8 mouse cellular contexts compared by ENCODE assay signal in genomic region chr17:88255744-88256598, GRCm38 (mm10).
DNase-seq lines count a peak whose midpoint lies in the region; ATAC-seq and TF ChIP-seq lines count a peak whose summit lies in the region.

No protein-coding gene starts in this region.

- no peaks in the 10 kb centered on the region for H3K79me2 ChIP-seq in myocyte (ENCODE audit: control insufficient read depth, insufficient read depth)

- H3K36me3 ChIP-seq in embryonic facial prominence, embryonic 15.5 days: no peaks in the 10 kb centered on the region
- no peaks in the 10 kb centered on the region for H3K36me3 ChIP-seq in heart, embryonic 13.5 days
- H3K36me3 ChIP-seq in kidney, embryonic 16.5 days (ENCODE audit: insufficient read depth, low read length): no peaks in the 10 kb centered on the region
- H3K36me3 ChIP-seq in liver, embryonic 11.5 days (ENCODE audit: control insufficient read depth, insufficient read depth, low read length): no peaks in the 10 kb centered on the region
- no peaks in the 10 kb centered on the region for H3K36me3 ChIP-seq in myocyte (ENCODE audit: control insufficient read depth, insufficient read depth)

- WGBS in embryonic facial prominence, embryonic 15.5 days: under 1% methylated on average over 40 of the region's 40 CpGs
- WGBS in heart, embryonic 13.5 days: under 1% methylated on average over 40 of the region's 40 CpGs
- 0% methylated on average over 40 of the region's 40 CpGs for WGBS in kidney, embryonic 16.5 days
- under 1% methylated on average over 40 of the region's 40 CpGs for WGBS in liver, embryonic 11.5 days

- peak overlapping the region; percentile 36 for H3ac ChIP-seq in myocyte (ENCODE audit: control insufficient read depth, insufficient read length)

- peak overlapping the region; percentile 77 for H3K9ac ChIP-seq in embryonic facial prominence, embryonic 15.5 days
- H3K9ac ChIP-seq in heart, embryonic 13.5 days: peak overlapping the region; percentile 94
- peak overlapping the region; percentile 92 for H3K9ac ChIP-seq in kidney, embryonic 16.5 days (replicated peaks; ENCODE audit: low read length)
- peak overlapping the region; percentile 72 for H3K9ac ChIP-seq in liver, embryonic 11.5 days (ENCODE audit: low read depth, low read length)

- ATAC-seq in embryonic facial prominence, embryonic 15.5 days (ENCODE audit: insufficient number of reproducible peaks, low FRiP score, low TSS enrichment, low read depth): peak; percentile 76
- ATAC-seq in heart, embryonic 13.5 days (ENCODE audit: extremely low read depth, insufficient number of reproducible peaks, low FRiP score, low TSS enrichment): 0 out of 2 replicates have a peak, but pooled peaks have one; percentile 24
- peak; percentile 83 for ATAC-seq in kidney, embryonic 16.5 days (ENCODE audit: low FRiP score, low TSS enrichment)
- ATAC-seq in liver, embryonic 11.5 days (replicated peaks; ENCODE audit: low FRiP score): peak; percentile 62

- H3K9me3 ChIP-seq in embryonic facial prominence, embryonic 15.5 days (replicated peaks): no peaks in the 10 kb centered on the region
- H3K9me3 ChIP-seq in heart, embryonic 13.5 days: no peaks in the 10 kb centered on the region
- no peaks in the 10 kb centered on the region for H3K9me3 ChIP-seq in kidney, embryonic 16.5 days (ENCODE audit: low read length)
- H3K9me3 ChIP-seq in liver, embryonic 11.5 days (ENCODE audit: control insufficient read depth, low read length): no peaks in the 10 kb centered on the region

- peak overlapping the region; percentile 84 for H3K4me2 ChIP-seq in embryonic facial prominence, embryonic 15.5 days (replicated peaks)
- H3K4me2 ChIP-seq in heart, embryonic 13.5 days: peak overlapping the region; percentile 95
- H3K4me2 ChIP-seq in kidney, embryonic 16.5 days (replicated peaks; ENCODE audit: low read depth, low read length): peak overlapping the region; percentile 96
- peak overlapping the region; percentile 100 for H3K4me2 ChIP-seq in liver, embryonic 11.5 days
- peak overlapping the region; percentile 92 for H3K4me2 ChIP-seq in myocyte (ENCODE audit: low read depth)

- H3K27me3 ChIP-seq in embryonic facial prominence, embryonic 15.5 days: no peaks in the 10 kb centered on the region
- H3K27me3 ChIP-seq in heart, embryonic 13.5 days (replicated peaks): no peaks in the 10 kb centered on the region
- no peaks in the 10 kb centered on the region for H3K27me3 ChIP-seq in kidney, embryonic 16.5 days (ENCODE audit: insufficient read depth, low read length)
- no peaks in the 10 kb centered on the region for H3K27me3 ChIP-seq in liver, embryonic 11.5 days (replicated peaks; ENCODE audit: control insufficient read depth, insufficient read depth, low read length)
- H3K27me3 ChIP-seq in myocyte (ENCODE audit: control insufficient read depth, insufficient read depth, insufficient read length): no peaks in the 10 kb centered on the region

- peak overlapping the region; percentile 58 for H3K4me3 ChIP-seq in bone marrow macrophage, adult 2 months (ENCODE audit: insufficient read depth, low read length)
- peak overlapping the region; percentile 58 for H3K4me3 ChIP-seq in embryonic facial prominence, embryonic 15.5 days (replicated peaks)
- peak overlapping the region; percentile 78 for H3K4me3 ChIP-seq in heart, embryonic 13.5 days
- H3K4me3 ChIP-seq in kidney, embryonic 16.5 days (ENCODE audit: low read length): peak overlapping the region; percentile 65
- peak overlapping the region; percentile 65 for H3K4me3 ChIP-seq in liver, embryonic 11.5 days (ENCODE audit: low read depth, low read length)
- peak overlapping the region; percentile 58 for H3K4me3 ChIP-seq in myocyte

- DNase-seq in CD4-positive helper T cell, adult 2 months (ENCODE audit: low read depth, low spot score): peak; percentile 73
- peak; percentile 78 for DNase-seq in liver, embryonic 11.5 days (ENCODE audit: low spot score)
- peak; percentile 56 to 82 for DNase-seq in spleen, postnatal 4 days (ENCODE audit: low spot score in 2 of 2)

- peaks cover 4% of the 10 kb centered on the region; the same call in 1 of the 2 replicates for H3K4me1 ChIP-seq in bone marrow macrophage, adult 2 months (ENCODE audit: control insufficient read depth, insufficient read depth, low read length)
- H3K4me1 ChIP-seq in embryonic facial prominence, embryonic 15.5 days: peaks cover 20% of the 10 kb centered on the region
- peaks cover 21% of the 10 kb centered on the region for H3K4me1 ChIP-seq in heart, embryonic 13.5 days
- H3K4me1 ChIP-seq in kidney, embryonic 16.5 days (ENCODE audit: insufficient read depth, low read length): peaks cover 12% of the 10 kb centered on the region
- 0 out of 2 replicates have a peak, but pooled peaks cover 3% of the 10 kb centered on the region for H3K4me1 ChIP-seq in liver, embryonic 11.5 days (replicated peaks; ENCODE audit: control insufficient read depth, insufficient read depth, low read length)

- no peak overlapping the region for H3K27ac ChIP-seq in bone marrow macrophage, adult 2 months (ENCODE audit: insufficient read depth, low read depth, low read length)
- peak overlapping the region; percentile 98 for H3K27ac ChIP-seq in embryonic facial prominence, embryonic 15.5 days (replicated peaks)
- H3K27ac ChIP-seq in heart, embryonic 13.5 days (replicated peaks): peak overlapping the region; percentile 93
- H3K27ac ChIP-seq in kidney, embryonic 16.5 days (ENCODE audit: low read length): peak overlapping the region; percentile 93
- peak overlapping the region; percentile 62 for H3K27ac ChIP-seq in liver, embryonic 11.5 days (ENCODE audit: low read depth, low read length)

- TF ChIP-seq POLR2A in bone marrow macrophage, adult 2 months (IDR thresholded peaks at IDR 0.05; ENCODE audit: borderline replicate concordance, low read depth, low read length): no peak
- TF ChIP-seq POLR2A in myocyte (IDR thresholded peaks at IDR 0.05; ENCODE audit: insufficient read length, low read depth): peak; percentile 21

- peak; percentile 78 for TF ChIP-seq CTCF in bone marrow macrophage, adult 2 months (IDR thresholded peaks at IDR 0.05; ENCODE audit: low read depth, low read length)

TF ChIP-seq in myocyte, 11 proteins besides CTCF, POLR2A, EP300 and RAD21:
- TF ChIP-seq CEBPB (IDR thresholded peaks at IDR 0.05; ENCODE audit: insufficient read depth, poor library complexity, severe bottlenecking): no peak
- peak in 1 of 3 experiments; percentile 30 for TF ChIP-seq MYOG (IDR thresholded peaks at IDR 0.05; ENCODE audit: control insufficient read depth in 1 of 3, insufficient read depth in 1 of 3, insufficient read length in 2 of 3, low read depth in 2 of 3)

Comparison
In these comparisons a context has a peak if more than half of its experiments do, and no peak if none do; other contexts are left out.
1. ATAC-seq: peak in every context shown above with its lines; median percentile 83 in kidney, embryonic 16.5 days; 76 in embryonic facial prominence, embryonic 15.5 days; 62 in liver, embryonic 11.5 days; 24 in heart, embryonic 13.5 days.